Mouse (Mus musculus): ENCODE measurements around the gene Kmt2e. TPM values are rescaled to one million over a fixed set of nuclear protein-coding genes. Genes with fewer than 3 reads are reported as not detected.
A peak's percentile ranks its signal among the peaks of the same experiment; 100 is the strongest.

Kmt2e gene
- total and polyA plus RNA-seq, 3 experiments: 16.2 to 75.6 (median 29.3) TPM

GRCm38 (mm10) chr5:23421440-23421839 lies 12.8 kb upstream of the Kmt2e start:
- no peak overlapping the region for H3K9ac ChIP-seq (ENCODE audit: control insufficient read depth, low read depth, low read length, poor library complexity, severe bottlenecking)
- no peak for DNase-seq (ENCODE audit: low read depth, low spot score)
- H3K27ac ChIP-seq (ENCODE audit: control insufficient read depth, low read depth, low read length): no peak overlapping the region
- H3K27me3 ChIP-seq (ENCODE audit: control insufficient read depth in 1 of 2, insufficient read depth in 2 of 2, low read length in 2 of 2): no peaks in the 10 kb centered on the region
- peaks cover 3 to 10% of the 10 kb centered on the region in 2 experiments; a peak in 3 of 4 replicates for H3K4me1 ChIP-seq (ENCODE audit: control insufficient read depth in 1 of 2, insufficient read depth in 2 of 2, low read length in 2 of 2)
- H3K36me3 ChIP-seq (ENCODE audit: control insufficient read depth in 1 of 2, insufficient read depth in 2 of 2, low read length in 2 of 2): peaks cover 15 to 23% of the 10 kb centered on the region in 2 experiments
- peaks cover 21% of the 10 kb centered on the region for H3K79me2 ChIP-seq (ENCODE audit: control insufficient read depth, insufficient read depth, low read length, poor library complexity)
- no peak overlapping the region for H3K4me3 ChIP-seq (ENCODE audit: control insufficient read depth in 1 of 2, insufficient read depth in 1 of 2, low read depth in 2 of 2, low read length in 2 of 2)
- no peaks in the 10 kb centered on the region for H3K9me3 ChIP-seq (replicated peaks; ENCODE audit: insufficient read depth, low read length)
- TF ChIP-seq MAFK (IDR thresholded peaks at IDR 0.05; ENCODE audit: borderline replicate concordance, low read depth, low read length): no peak
- TF ChIP-seq MYB (IDR thresholded peaks at IDR 0.05; ENCODE audit: low read depth, low read length): no peak
- no peak for TF ChIP-seq MAX (IDR thresholded peaks at IDR 0.05; ENCODE audit: low read length)
- no peak for TF ChIP-seq ZNF384 (IDR thresholded peaks at IDR 0.05; ENCODE audit: low read depth, low read length)
- TF ChIP-seq NELFE (IDR thresholded peaks at IDR 0.05; ENCODE audit: low read depth, low read length): no peak
- no peak for TF ChIP-seq ZMIZ1 (IDR thresholded peaks at IDR 0.05; ENCODE audit: low read depth, low read length)
- TF ChIP-seq RAD21 (IDR thresholded peaks at IDR 0.05; ENCODE audit: low read depth, low read length): no peak
- TF ChIP-seq CTCF (IDR thresholded peaks at IDR 0.05 in 2 of 3, conservative IDR thresholded peaks at IDR 0.05 in 1 of 3; ENCODE audit: control insufficient read depth in 1 of 3, insufficient read depth in 1 of 3, low read depth in 2 of 3, low read length in 3 of 3, poor library complexity in 1 of 3, severe bottlenecking in 1 of 3): no peak
- no peak for TF ChIP-seq CHD1 (IDR thresholded peaks at IDR 0.05; ENCODE audit: low read depth, low read length)
- no peak for TF ChIP-seq MAZ (IDR thresholded peaks at IDR 0.05; ENCODE audit: low read depth, low read length)
- no peak for TF ChIP-seq TBP (IDR thresholded peaks at IDR 0.05; ENCODE audit: low read depth, low read length)
- no peak for TF ChIP-seq GABPA (IDR thresholded peaks at IDR 0.05; ENCODE audit: low read depth, low read length)
- no peak for TF ChIP-seq CHD2 (IDR thresholded peaks at IDR 0.05; ENCODE audit: low read length)
- no peak for TF ChIP-seq POLR2AphosphoS5 (IDR thresholded peaks at IDR 0.05; ENCODE audit: borderline replicate concordance, low read depth, low read length)
- no peak for TF ChIP-seq EP300 (IDR thresholded peaks at IDR 0.05; ENCODE audit: low read depth in 1 of 2, low read length in 2 of 2)
- TF ChIP-seq HCFC1 (IDR thresholded peaks at IDR 0.05; ENCODE audit: low read depth, low read length): no peak
- no peak for TF ChIP-seq TAL1 (IDR thresholded peaks at IDR 0.05; ENCODE audit: low read length)
- no peak for TF ChIP-seq SMC3 (IDR thresholded peaks at IDR 0.05; ENCODE audit: low read depth, low read length)
- no peak for TF ChIP-seq SIN3A (IDR thresholded peaks at IDR 0.05; ENCODE audit: low read length)
- TF ChIP-seq MXI1 (IDR thresholded peaks at IDR 0.05; ENCODE audit: low read depth, low read length): no peak

- Histone ChIP-seq H3K27me3 (ENCODE audit: control insufficient read depth in 1 of 2, insufficient read depth in 2 of 2, low read length in 2 of 2) (no peaks in the 10 kb centered on the region), H3K79me2 (ENCODE audit: control insufficient read depth, insufficient read depth, low read length, poor library complexity) (peaks cover 29% of the 10 kb centered on the region), H3K4me1 (ENCODE audit: control insufficient read depth in 1 of 2, insufficient read depth in 2 of 2, low read length in 2 of 2) (peaks cover 7 to 8% of the 10 kb centered on the region in 2 experiments), H3K4me3 (ENCODE audit: control insufficient read depth in 1 of 2, insufficient read depth in 1 of 2, low read depth in 2 of 2, low read length in 2 of 2) (no peak overlapping the region), H3K9me3 (replicated peaks; ENCODE audit: insufficient read depth, low read length) (no peaks in the 10 kb centered on the region), H3K27ac (ENCODE audit: control insufficient read depth, low read depth, low read length) (no peak overlapping the region), H3K9ac (ENCODE audit: control insufficient read depth, low read depth, low read length, poor library complexity, severe bottlenecking) (no peak overlapping the region), H3K36me3 (ENCODE audit: control insufficient read depth in 1 of 2, insufficient read depth in 2 of 2, low read length in 2 of 2) (peaks cover 18 to 24% of the 10 kb centered on the region in 2 experiments)
- TF ChIP-seq POLR2AphosphoS2 (IDR thresholded peaks at IDR 0.05; ENCODE audit: low read length) (no peak), GATA1 (IDR thresholded peaks at IDR 0.05; ENCODE audit: low read depth, low read length) (0 out of 2 replicates have a peak, but pooled peaks have one; percentile 11)
- DNase-seq (ENCODE audit: low read depth, low spot score): no peak
Observed at GRCm38 (mm10) chr5:23423036-23423435, 11.2 kb upstream of the Kmt2e start.
